Mouse (Mus musculus): ENCODE results near the gene Ankrd54. TPM values are rescaled to one million over a fixed set of nuclear protein-coding genes. Genes with fewer than 3 reads are reported as not detected.

Gene Ankrd54
- polyA plus RNA-seq, 2 experiments: 37.7 to 39.9 TPM

GRCm38 (mm10) chr15:79026511-79027290, 36.0 kb downstream of the Ankrd54 start:
- ATAC-seq (ENCODE audit: insufficient read depth): no peak
- peak overlapping the region; percentile 81 for H3K4me2 ChIP-seq (ENCODE audit: low read depth)
- DNase-seq (ENCODE audit: low read depth in 3 of 3, low spot score in 3 of 3): no peak
- H3K9me3 ChIP-seq (ENCODE audit: control insufficient read depth, low read length): no peaks in the 10 kb centered on the region
- TF ChIP-seq CTCF (IDR thresholded peaks at IDR 0.05; ENCODE audit: low read depth) (no peak), EP300 (IDR thresholded peaks at IDR 0.05; ENCODE audit: low read depth) (no peak)
- 54% methylated on average over 14 of the region's 14 CpGs for WGBS (ENCODE audit: insufficient replicate concordance)
- peaks cover 65% of the 10 kb centered on the region for H3K27me3 ChIP-seq (ENCODE audit: control insufficient read depth, insufficient read depth, low read length)
- no peak overlapping the region for H3K9ac ChIP-seq (replicated peaks)
- peaks cover 0 to 8% of the 10 kb centered on the region in 2 experiments; a peak in 3 of 4 replicates for H3K4me1 ChIP-seq (replicated peaks; ENCODE audit: control insufficient read depth in 2 of 2, insufficient read depth in 2 of 2, low read length in 1 of 2)
- H3K27ac ChIP-seq: no peak overlapping the region
- H3K4me3 ChIP-seq (ENCODE audit: insufficient read depth in 1 of 2, low read depth in 2 of 2, low read length in 2 of 2): peak overlapping the region; percentile 57 to 63
- no peaks in the 10 kb centered on the region for H3K36me3 ChIP-seq (replicated peaks; ENCODE audit: control insufficient read depth, insufficient read depth, low read depth)

DNA sequence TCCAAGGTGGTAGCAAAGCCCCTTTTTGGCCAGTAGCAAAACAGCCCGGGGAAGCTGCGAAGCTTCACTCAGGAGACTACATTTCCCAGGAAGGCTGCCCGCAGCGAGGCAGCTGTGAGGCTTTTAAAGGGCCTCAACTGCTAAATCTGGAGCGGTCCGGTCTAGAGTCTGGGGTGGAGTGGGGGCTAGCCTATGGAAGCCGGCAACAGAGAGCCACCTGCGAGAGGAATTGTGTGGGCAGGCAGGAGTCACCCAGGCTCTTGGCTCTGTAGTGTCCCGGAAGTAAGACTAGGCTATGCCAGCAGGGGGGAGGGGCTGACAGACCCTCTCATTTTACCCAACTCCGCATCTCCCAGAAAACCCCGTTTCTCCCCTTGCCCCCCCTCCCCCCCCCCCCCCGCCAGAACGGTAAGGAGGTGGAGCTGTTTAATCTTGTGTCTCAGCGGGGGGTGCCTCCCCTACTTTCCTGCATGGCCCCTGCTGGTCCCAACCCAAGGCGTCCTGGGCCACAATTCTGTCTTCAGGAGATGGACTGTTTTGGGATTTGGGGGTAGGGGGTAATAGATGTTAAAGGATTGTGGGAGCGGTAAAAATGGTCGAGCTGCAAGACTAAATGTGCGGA, 36.9 kb downstream of the Ankrd54 start:
- no peak for TF ChIP-seq EP300 (IDR thresholded peaks at IDR 0.05; ENCODE audit: low read depth)
- no peak for TF ChIP-seq CTCF (IDR thresholded peaks at IDR 0.05; ENCODE audit: low read depth)

DNA sequence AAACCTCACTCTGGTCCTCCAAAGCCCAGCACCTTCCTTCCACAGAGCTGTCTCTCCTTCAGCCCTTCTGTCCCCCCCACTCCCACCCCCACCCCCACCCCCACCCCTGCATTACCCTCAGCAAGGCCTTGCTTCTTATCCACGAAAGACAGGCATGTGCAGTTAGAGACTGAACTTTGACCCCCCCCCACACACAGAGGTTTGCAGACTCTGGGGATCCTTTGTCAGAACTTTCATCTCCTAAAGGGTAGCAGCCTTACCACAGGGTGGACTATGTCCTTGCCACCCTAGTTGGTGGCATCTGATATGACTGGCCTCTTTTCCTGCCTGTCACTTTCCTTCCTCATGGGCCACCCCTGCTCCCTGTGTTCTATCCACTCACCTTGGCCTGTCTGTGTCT, 39.3 kb downstream of the Ankrd54 start:
- DNase-seq (ENCODE audit: low read depth in 3 of 3, low spot score in 3 of 3): no peak
- H3K27ac ChIP-seq: no peak overlapping the region
- no peak overlapping the region for H3K4me3 ChIP-seq (ENCODE audit: insufficient read depth in 1 of 2, low read depth in 2 of 2, low read length in 2 of 2)
- no peaks in the 10 kb centered on the region for H3K36me3 ChIP-seq (replicated peaks; ENCODE audit: control insufficient read depth, insufficient read depth, low read depth)
- ATAC-seq (ENCODE audit: insufficient read depth): no peak
- H3K4me1 ChIP-seq (replicated peaks; ENCODE audit: control insufficient read depth in 2 of 2, insufficient read depth in 2 of 2, low read length in 1 of 2): peaks cover 0 to 8% of the 10 kb centered on the region in 2 experiments; a peak in 3 of 4 replicates
- H3K27me3 ChIP-seq (ENCODE audit: control insufficient read depth, insufficient read depth, low read length): peaks cover 35% of the 10 kb centered on the region
- TF ChIP-seq CTCF (IDR thresholded peaks at IDR 0.05; ENCODE audit: low read depth) (no peak), EP300 (IDR thresholded peaks at IDR 0.05; ENCODE audit: low read depth) (no peak)
- no peak overlapping the region for H3K9ac ChIP-seq (replicated peaks)
- 25% methylated on average over 1 of the region's 1 CpGs for WGBS (ENCODE audit: insufficient replicate concordance)
- no peaks in the 10 kb centered on the region for H3K9me3 ChIP-seq (ENCODE audit: control insufficient read depth, low read length)
- no peak overlapping the region for H3K4me2 ChIP-seq (ENCODE audit: low read depth)

More for the DNA sequence above, 36.9 kb downstream of the Ankrd54 start:
- H3K36me3 ChIP-seq (replicated peaks; ENCODE audit: control insufficient read depth, insufficient read depth, low read depth): no peaks in the 10 kb centered on the region
- H3K9me3 ChIP-seq (ENCODE audit: control insufficient read depth, low read length): no peaks in the 10 kb centered on the region
- no peak overlapping the region for H3K4me3 ChIP-seq (ENCODE audit: insufficient read depth in 1 of 2, low read depth in 2 of 2, low read length in 2 of 2)
- H3K27me3 ChIP-seq (ENCODE audit: control insufficient read depth, insufficient read depth, low read length): peaks cover 59% of the 10 kb centered on the region
- whole genome bisulfite sequencing (ENCODE audit: insufficient replicate concordance): 18% methylated on average over 17 of the region's 18 CpGs
- no peak for ATAC-seq (ENCODE audit: insufficient read depth)
- H3K9ac ChIP-seq (replicated peaks): no peak overlapping the region
- H3K4me2 ChIP-seq (ENCODE audit: low read depth): peak overlapping the region; percentile 31
- no peak for DNase-seq (ENCODE audit: low read depth in 3 of 3, low spot score in 3 of 3)
- peaks cover 0 to 8% of the 10 kb centered on the region in 2 experiments; a peak in 3 of 4 replicates for H3K4me1 ChIP-seq (replicated peaks; ENCODE audit: control insufficient read depth in 2 of 2, insufficient read depth in 2 of 2, low read length in 1 of 2)
- H3K27ac ChIP-seq: no peak overlapping the region

- H3K9me3 ChIP-seq (ENCODE audit: control insufficient read depth, low read length): no peaks in the 10 kb centered on the region
- ATAC-seq (ENCODE audit: insufficient read depth): no peak
- H3K4me3 ChIP-seq (ENCODE audit: insufficient read depth in 1 of 2, low read depth in 2 of 2, low read length in 2 of 2): no peak overlapping the region
- 52% methylated on average over 10 of the region's 10 CpGs for WGBS (ENCODE audit: insufficient replicate concordance)
- no peak overlapping the region for H3K4me2 ChIP-seq (ENCODE audit: low read depth)
- H3K27ac ChIP-seq: no peak overlapping the region
- H3K9ac ChIP-seq (replicated peaks): no peak overlapping the region
- H3K4me1 ChIP-seq (replicated peaks; ENCODE audit: control insufficient read depth in 2 of 2, insufficient read depth in 2 of 2, low read length in 1 of 2): peaks cover 0 to 8% of the 10 kb centered on the region in 2 experiments; a peak in 2 of 4 replicates
- DNase-seq (ENCODE audit: low read depth in 3 of 3, low spot score in 3 of 3): no peak
- TF ChIP-seq EP300 (IDR thresholded peaks at IDR 0.05; ENCODE audit: low read depth) (no peak), CTCF (IDR thresholded peaks at IDR 0.05; ENCODE audit: low read depth) (no peak)
- H3K36me3 ChIP-seq (replicated peaks; ENCODE audit: control insufficient read depth, insufficient read depth, low read depth): no peaks in the 10 kb centered on the region
- peaks cover 29% of the 10 kb centered on the region for H3K27me3 ChIP-seq (ENCODE audit: control insufficient read depth, insufficient read depth, low read length)
Measured at GRCm38 (mm10) chr15:79022671-79023230, 39.9 kb downstream of the Ankrd54 start.

DNA sequence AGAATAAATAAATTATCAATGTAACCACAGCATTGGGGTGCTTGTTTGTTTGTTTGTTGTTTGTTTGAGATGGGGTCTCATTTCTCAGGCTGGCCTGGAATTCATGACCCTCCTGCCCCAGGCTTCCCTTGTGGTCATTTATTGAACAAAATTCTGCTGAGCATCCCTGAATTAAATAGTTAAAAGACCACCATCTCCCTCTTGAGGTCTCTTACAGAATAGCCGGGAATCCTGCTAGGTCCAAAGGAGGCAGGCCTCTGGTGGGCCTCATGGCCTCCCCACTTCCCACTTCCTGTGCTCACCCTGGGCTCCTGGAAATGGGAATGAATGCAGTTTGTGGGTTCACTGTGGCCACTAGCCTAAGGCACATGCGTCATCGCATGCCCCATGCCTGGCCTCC, 43.8 kb downstream of the Ankrd54 start:
- Histone ChIP-seq H3K9ac (replicated peaks) (no peak overlapping the region), H3K4me2 (ENCODE audit: low read depth) (no peak overlapping the region), H3K27me3 (ENCODE audit: control insufficient read depth, insufficient read depth, low read length) (no peaks in the 10 kb centered on the region), H3K4me1 (replicated peaks; ENCODE audit: control insufficient read depth in 2 of 2, insufficient read depth in 2 of 2, low read length in 1 of 2) (peaks cover 0 to 7% of the 10 kb centered on the region in 2 experiments; a peak in 2 of 4 replicates), H3K9me3 (ENCODE audit: control insufficient read depth, low read length) (no peaks in the 10 kb centered on the region), H3K27ac (no peak overlapping the region), H3K4me3 (ENCODE audit: insufficient read depth in 1 of 2, low read depth in 2 of 2, low read length in 2 of 2) (no peak overlapping the region), H3K36me3 (replicated peaks; ENCODE audit: control insufficient read depth, insufficient read depth, low read depth) (no peaks in the 10 kb centered on the region)
- TF ChIP-seq CTCF (IDR thresholded peaks at IDR 0.05; ENCODE audit: low read depth): no peak
- no peak for TF ChIP-seq EP300 (IDR thresholded peaks at IDR 0.05; ENCODE audit: low read depth)
- ATAC-seq (ENCODE audit: insufficient read depth) (no peak), DNase-seq (ENCODE audit: low read depth in 3 of 3, low spot score in 3 of 3) (no peak)
- WGBS (ENCODE audit: insufficient replicate concordance): 74% methylated on average over 3 of the region's 3 CpGs
